Mouse (Mus musculus): ENCODE results near the gene Pkig. TPM values are rescaled to one million over a fixed set of nuclear protein-coding genes. Genes with fewer than 3 reads are reported as not detected.
A peak's percentile ranks its signal among the peaks of the same experiment; 100 is the strongest.
"Not testable (repeated sequence)": the region's sequence is repeated elsewhere in the genome, so short reads cannot be mapped to it uniquely, and the experiment has no call there.

The Pkig gene
- polyA plus RNA-seq, 1 experiment from 2014 or later, result 117 TPM

DNA sequence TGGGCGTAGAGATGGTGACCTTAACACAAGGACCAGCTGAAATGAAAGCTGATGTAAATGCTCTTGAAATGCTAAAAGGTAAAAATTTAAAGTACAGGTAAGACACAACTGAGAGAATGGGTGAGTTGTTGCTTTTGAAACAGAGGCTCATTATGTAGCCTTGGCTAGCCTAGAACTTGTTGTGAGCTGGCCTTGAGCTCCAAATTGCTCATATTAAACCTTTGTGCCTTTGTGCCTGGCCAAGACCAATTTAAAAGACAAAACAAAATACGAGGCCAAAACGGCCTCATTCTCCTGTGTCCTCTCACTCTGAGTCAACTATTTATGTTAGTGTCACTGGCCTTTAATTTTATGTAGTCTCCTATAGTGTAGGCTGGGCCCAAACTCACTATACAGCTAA is 28.7 kb downstream of the Pkig start:
- no peak overlapping the region for H3K27ac ChIP-seq
- no peaks in the 10 kb centered on the region for H3K9me3 ChIP-seq
- no peak overlapping the region for H3K4me2 ChIP-seq
- no peaks in the 10 kb centered on the region for H3K27me3 ChIP-seq (replicated peaks)
- no peak overlapping the region for H3K9ac ChIP-seq
- no peak for ATAC-seq (ENCODE audit: insufficient read depth, low FRiP score, low read depth)
- peaks cover 26% of the 10 kb centered on the region for H3K4me1 ChIP-seq
- no peaks in the 10 kb centered on the region for H3K36me3 ChIP-seq
- H3K4me3 ChIP-seq (replicated peaks), result no peak overlapping the region
- WGBS, result 67% methylated on average over 3 of the region's 3 CpGs

DNA sequence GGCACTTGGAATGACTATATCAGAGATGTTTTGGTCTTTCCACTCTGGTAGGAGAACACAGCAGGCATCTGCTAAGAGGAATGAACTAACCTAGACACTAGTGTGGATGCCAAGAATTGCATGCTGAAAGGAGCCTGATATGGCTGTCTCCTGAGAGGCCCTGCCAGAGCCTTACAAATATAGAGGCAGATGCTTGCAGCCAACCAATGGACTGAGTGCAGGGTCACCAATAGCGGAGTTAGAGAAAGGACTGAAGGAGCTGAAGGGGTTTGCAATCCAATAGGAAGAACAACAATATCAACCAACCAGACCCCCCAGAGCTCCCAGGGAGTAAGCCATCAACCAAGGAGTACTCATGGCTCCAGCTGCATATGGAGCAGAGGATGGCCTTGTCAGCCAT is 30.2 kb downstream of the Pkig start:
- not testable (repeated sequence) for H3K4me3 ChIP-seq (replicated peaks); H3K27ac ChIP-seq; ATAC-seq (ENCODE audit: insufficient read depth, low FRiP score, low read depth); H3K9ac ChIP-seq; H3K4me2 ChIP-seq; H3K27me3 ChIP-seq (replicated peaks); H3K36me3 ChIP-seq; H3K9me3 ChIP-seq
- H3K4me1 ChIP-seq, result peaks cover 33% of the 10 kb centered on the region
- 88% methylated on average over 1 of the region's 1 CpGs for WGBS

DNA sequence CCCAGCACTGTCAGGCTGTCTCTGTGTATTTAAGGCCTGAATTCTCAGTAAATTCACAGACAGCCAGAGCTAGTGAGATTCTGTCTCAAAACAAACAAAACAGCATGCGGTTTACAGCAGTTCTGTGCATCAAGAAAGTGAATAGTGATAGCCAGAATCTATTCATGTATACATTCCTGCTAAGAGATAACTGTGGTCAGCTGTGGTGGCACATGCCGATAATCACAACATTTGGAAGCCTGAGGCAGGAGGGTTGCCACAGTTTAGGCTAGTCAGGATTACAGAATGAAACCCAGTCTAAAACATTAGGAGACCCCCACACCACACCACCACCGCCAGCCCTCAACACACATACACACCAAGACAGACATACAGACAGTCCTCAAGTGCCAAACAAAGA is 31.6 kb downstream of the Pkig start:
- Histone ChIP-seq H3K27ac (no peak overlapping the region), H3K4me2 (no peak overlapping the region), H3K4me1 (peaks cover 30% of the 10 kb centered on the region), H3K36me3 (no peaks in the 10 kb centered on the region), H3K9me3 (no peaks in the 10 kb centered on the region), H3K4me3 (replicated peaks) (no peak overlapping the region), H3K9ac (no peak overlapping the region), H3K27me3 (replicated peaks) (no peaks in the 10 kb centered on the region)
- ATAC-seq (ENCODE audit: insufficient read depth, low FRiP score, low read depth), result no peak
- WGBS, result 70% methylated on average over 3 of the region's 3 CpGs

DNA sequence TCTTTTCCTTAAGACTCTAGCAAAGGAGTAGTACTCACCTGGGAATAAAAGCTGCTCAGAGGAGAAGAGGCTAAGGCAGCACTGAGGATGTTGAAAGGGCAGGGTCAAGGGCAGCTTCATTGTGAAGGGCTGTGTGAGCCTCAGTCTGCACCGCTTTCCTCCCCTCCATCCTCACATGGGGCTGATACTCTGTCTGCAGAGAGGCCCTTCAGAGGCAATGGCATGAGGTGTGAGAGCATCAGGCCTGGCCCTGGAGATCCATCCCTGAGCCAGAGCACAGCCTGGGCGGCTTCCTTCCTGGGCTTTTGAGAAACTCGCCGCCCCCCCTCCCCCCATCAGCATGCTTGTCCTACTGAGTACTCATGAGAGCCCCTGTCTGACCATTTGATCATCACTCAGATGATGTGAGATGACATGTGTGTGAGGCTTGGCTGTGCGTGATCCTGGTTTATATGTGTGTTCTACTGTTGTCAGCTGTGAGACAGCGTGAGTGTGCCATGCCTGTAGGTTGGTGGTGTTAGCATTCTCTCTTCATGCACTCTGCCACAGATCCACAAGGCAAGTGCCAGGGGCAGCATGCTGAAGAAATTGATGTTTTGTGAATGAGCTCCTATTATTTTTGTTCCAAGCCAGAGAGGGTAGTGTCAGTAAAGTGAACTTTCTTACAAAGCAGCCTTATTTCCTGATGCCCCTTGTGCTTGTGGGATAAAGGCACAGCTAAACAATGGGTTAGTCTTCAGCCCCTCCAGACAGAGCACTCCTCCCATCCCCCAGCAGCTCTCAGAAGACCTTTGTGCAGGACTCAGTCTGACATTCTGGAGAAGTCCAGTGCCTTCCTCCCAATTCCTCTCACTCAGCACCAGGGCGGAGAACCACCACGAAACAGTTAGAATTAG is 32.5 kb downstream of the Pkig start:
- 79% methylated on average over 8 of the region's 8 CpGs for WGBS
- H3K9ac ChIP-seq, result no peak overlapping the region
- peaks cover 22% of the 10 kb centered on the region for H3K4me1 ChIP-seq
- no peaks in the 10 kb centered on the region for H3K9me3 ChIP-seq
- H3K4me3 ChIP-seq (replicated peaks), result no peak overlapping the region
- no peaks in the 10 kb centered on the region for H3K27me3 ChIP-seq (replicated peaks)
- H3K27ac ChIP-seq, result no peak overlapping the region
- H3K36me3 ChIP-seq, result no peaks in the 10 kb centered on the region
- no peak overlapping the region for H3K4me2 ChIP-seq
- ATAC-seq (ENCODE audit: insufficient read depth, low FRiP score, low read depth), result no peak

DNA sequence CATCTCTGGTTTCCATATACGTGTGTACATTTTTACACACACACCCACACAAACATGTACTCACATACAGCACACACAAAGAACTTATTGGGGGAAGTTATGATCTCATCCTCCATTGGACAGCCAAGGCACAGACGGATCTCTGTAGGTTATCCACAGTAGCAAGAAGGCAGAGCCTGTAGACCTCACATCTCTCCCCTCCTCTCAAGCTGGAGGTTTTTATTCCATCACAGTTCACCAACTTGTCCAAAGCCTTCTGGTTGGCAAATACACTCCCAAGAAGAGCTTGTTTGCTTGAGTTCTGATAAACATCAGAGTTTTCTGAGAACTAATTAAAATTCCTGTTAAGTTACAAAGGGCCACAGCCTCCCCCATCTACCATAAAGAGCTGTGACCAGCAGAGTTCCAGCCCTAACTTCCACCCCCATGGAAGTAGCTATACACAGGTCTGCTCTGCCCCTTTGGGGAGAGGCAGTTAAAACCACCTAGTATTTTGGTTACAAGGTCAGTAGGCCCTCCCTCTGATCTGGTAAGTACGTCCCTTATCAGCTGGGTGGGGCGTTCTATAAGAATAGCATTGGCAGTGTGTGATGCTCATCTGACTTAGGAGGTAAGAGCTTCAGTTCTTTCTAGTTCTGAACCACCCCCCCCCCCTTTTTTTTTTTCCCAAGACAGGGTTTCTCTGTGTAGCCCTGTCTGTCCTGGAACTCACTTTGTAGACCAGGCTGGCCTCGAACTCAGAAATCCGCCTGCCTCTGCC is 33.8 kb downstream of the Pkig start:
- Histone ChIP-seq H3K9ac (no peak overlapping the region), H3K4me1 (0 out of 2 replicates have a peak, but pooled peaks cover 16% of the 10 kb centered on the region), H3K4me2 (no peak overlapping the region), H3K36me3 (no peaks in the 10 kb centered on the region), H3K9me3 (no peaks in the 10 kb centered on the region), H3K27me3 (replicated peaks) (no peaks in the 10 kb centered on the region), H3K4me3 (replicated peaks) (no peak overlapping the region), H3K27ac (no peak overlapping the region)
- 71% methylated on average over 6 of the region's 6 CpGs for WGBS
- ATAC-seq (ENCODE audit: insufficient read depth, low FRiP score, low read depth), result no peak

DNA sequence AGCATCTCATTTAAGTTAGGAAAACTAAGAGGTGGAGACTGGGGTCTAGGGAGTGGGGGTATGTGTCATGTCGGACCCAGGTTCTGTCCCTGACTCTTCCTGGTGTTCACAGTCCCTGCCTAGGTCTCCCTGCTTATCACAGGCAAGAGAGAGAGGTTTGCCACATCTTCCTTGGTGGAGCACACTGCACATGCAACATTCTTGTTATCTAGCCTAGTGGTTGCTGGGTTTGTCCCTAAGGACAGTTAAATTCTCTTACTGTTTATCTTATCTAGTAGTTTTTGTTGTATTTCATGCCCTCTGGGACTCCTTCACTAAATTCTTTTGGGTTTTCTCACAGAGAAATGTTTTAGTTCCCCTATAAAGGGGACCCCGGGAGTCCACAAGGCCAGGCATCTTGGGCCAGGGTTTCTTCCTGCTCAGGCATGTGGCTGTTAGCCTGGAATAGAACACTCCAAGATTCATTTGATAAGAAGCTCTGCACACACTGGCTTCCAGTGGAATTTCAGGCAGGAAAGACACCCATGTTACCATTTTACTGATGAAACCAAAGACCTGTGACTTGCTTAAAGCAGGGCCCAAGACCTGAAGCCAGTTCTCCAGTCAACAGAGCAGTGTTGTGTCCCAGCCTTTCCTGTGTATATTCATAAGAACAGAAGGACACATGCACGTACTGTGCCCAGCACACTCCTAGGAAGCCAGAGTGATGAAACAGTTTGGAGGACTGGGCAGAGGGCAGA is 34.9 kb downstream of the Pkig start:
- Histone ChIP-seq H3K9ac (no peak overlapping the region), H3K4me3 (replicated peaks) (no peak overlapping the region), H3K27ac (peak overlapping the region; percentile 73), H3K4me2 (no peak overlapping the region), H3K36me3 (no peaks in the 10 kb centered on the region), H3K4me1 (0 out of 2 replicates have a peak, but pooled peaks cover 23% of the 10 kb centered on the region), H3K27me3 (replicated peaks) (no peaks in the 10 kb centered on the region), H3K9me3 (no peaks in the 10 kb centered on the region)
- 65% methylated on average over 3 of the region's 3 CpGs for WGBS
- peak; percentile 46; the same call in 1 of the 2 replicates for ATAC-seq (ENCODE audit: insufficient read depth, low FRiP score, low read depth)

DNA sequence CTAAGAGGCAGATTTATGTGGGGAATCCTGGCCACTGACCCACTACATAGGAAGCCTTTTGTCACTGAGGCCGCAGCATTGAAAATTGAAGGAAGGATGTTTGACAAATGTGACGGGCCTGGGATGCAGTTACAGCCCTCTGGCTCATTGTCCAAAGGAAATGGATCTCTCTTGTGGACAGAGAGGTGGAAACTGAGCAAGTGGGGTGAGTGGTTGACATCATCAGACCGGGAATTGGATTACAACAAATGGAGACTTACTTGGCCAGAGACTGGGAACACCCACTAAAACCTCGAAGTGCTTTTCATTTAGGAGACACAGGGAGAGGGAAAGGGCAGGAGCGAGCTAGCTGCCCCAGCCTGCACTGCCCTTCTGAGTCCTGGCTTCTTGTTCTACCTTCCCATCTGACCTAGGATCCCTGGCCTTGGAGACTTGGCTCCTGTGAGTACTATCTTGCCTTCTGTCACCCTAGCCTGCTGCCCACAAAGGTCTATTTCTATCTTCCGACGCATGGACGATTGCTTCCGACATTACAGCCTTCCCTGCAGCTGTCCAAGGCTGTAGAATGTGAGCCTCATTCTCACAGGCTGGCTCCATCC is 35.6 kb downstream of the Pkig start:
- Histone ChIP-seq H3K4me3 (replicated peaks) (no peak overlapping the region), H3K4me1 (0 out of 2 replicates have a peak, but pooled peaks cover 30% of the 10 kb centered on the region), H3K27ac (peak overlapping the region; percentile 73), H3K9ac (no peak overlapping the region), H3K4me2 (peak overlapping the region; percentile 9; the same call in 1 of the 2 replicates), H3K36me3 (no peaks in the 10 kb centered on the region), H3K9me3 (no peaks in the 10 kb centered on the region), H3K27me3 (replicated peaks) (no peaks in the 10 kb centered on the region)
- 58% methylated on average over 9 of the region's 9 CpGs for WGBS
- no peak for ATAC-seq (ENCODE audit: insufficient read depth, low FRiP score, low read depth)

DNA sequence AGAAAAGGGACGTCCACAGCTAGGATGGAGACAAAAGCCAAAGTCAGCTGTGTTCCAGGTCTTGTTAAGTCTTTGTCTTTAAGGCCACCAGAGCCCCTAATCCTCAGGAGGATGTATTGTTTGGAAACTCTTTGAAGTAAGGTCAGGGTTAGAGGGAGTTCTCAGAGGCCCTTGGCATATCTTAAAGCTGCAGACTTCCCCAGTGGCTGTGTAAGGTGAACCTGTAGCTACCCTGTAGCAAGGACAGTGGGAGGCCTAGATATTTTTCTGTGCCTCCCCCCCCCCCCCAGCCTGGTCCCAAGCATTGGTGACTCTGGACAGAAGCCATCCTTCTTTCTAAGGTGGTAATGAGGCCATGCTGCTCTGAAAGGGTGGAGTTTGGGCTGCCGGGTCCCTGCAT is 38.6 kb downstream of the Pkig start:
- H3K4me1 ChIP-seq, result 0 out of 2 replicates have a peak, but pooled peaks cover 25% of the 10 kb centered on the region
- no peak overlapping the region for H3K4me3 ChIP-seq (replicated peaks)
- no peaks in the 10 kb centered on the region for H3K27me3 ChIP-seq (replicated peaks)
- ATAC-seq (ENCODE audit: insufficient read depth, low FRiP score, low read depth), result no peak
- peak overlapping the region; percentile 32; the same call in 1 of the 2 replicates for H3K27ac ChIP-seq
- no peak overlapping the region for H3K9ac ChIP-seq
- no peaks in the 10 kb centered on the region for H3K9me3 ChIP-seq
- H3K36me3 ChIP-seq, result no peaks in the 10 kb centered on the region
- no peak overlapping the region for H3K4me2 ChIP-seq
- whole genome bisulfite sequencing, result 46% methylated on average over 2 of the region's 2 CpGs

DNA sequence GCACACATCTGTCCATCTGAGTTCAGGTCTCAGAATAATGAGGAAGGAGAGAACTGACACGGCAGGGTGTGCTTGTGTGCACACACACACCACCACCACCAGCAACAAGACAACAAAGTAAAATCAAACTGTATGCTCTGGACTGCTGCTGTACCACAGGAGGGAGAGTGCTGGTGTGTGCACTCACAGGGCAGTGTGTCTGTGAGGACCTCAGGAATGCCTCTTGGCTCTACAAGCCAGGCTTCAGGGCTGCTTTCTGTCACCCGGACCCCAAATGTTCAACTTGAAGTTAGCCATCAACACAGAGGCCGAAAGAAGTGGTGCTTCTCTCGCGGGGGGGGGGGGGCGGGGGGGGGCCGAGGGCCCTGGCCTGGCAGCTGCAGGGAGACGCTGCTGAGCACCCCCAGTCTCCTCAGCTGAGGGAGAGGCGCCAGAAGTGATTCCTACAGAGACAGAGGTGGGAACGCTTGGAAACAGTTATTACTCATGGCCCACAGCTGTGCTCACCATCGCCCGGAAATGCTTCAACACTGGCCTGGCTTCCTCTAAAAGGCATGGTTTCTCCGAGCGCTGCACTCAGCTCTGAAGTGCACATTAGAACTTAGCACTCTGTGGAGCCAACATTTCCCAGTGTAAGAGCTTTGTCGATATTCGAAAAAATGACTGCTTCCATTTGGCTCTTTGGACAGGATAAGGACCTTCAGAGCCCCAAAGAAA is 39.7 kb downstream of the Pkig start:
- Histone ChIP-seq H3K4me3 (replicated peaks) (no peak overlapping the region), H3K27me3 (replicated peaks) (no peaks in the 10 kb centered on the region), H3K36me3 (no peaks in the 10 kb centered on the region), H3K9ac (no peak overlapping the region), H3K27ac (peak overlapping the region; percentile 63), H3K4me1 (0 out of 2 replicates have a peak, but pooled peaks cover 23% of the 10 kb centered on the region), H3K4me2 (no peak overlapping the region), H3K9me3 (no peaks in the 10 kb centered on the region)
- 32% methylated on average over 15 of the region's 16 CpGs for WGBS
- peak; percentile 70; the same call in 1 of the 2 replicates for ATAC-seq (ENCODE audit: insufficient read depth, low FRiP score, low read depth)

DNA sequence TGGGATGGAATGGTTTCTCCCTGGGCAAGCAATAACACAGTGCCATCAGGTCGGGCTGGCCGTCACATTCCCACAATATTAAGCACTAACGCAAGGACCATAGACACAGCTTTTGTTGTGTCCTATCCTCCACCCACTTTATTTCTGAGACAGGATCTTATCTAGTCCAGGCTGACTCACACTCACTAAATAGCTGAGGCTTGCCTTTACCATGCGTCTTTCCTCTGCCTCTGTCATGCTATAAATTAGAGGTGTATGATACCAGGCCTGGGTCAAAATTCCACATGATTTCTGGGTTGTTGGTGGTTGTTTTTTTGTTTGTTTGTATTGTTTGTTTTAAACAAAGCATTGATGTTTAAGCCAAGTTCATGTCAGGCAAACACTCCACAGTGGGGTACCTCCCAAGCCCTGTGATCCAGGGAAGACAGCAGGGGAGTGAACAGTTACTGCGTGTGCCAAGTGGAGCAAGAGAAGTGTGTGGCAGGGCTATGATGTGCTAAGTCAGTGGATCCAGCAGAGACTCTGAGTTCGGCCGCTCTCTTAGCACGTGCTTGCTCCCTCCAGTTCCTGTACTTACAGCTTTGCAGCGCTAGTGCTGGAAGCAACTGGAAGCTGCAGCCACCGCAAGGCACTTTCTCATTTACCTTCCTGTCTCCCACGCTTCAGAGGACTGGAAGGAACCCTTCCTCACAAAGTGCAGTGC is 41.0 kb downstream of the Pkig start:
- Histone ChIP-seq H3K4me1 (0 out of 2 replicates have a peak, but pooled peaks cover 20% of the 10 kb centered on the region), H3K9me3 (no peaks in the 10 kb centered on the region), H3K4me2 (no peak overlapping the region), H3K27ac (peak overlapping the region; percentile 63; the same call in 1 of the 2 replicates), H3K36me3 (no peaks in the 10 kb centered on the region), H3K4me3 (replicated peaks) (no peak overlapping the region), H3K9ac (no peak overlapping the region), H3K27me3 (replicated peaks) (no peaks in the 10 kb centered on the region)
- no peak for ATAC-seq (ENCODE audit: insufficient read depth, low FRiP score, low read depth)
- WGBS, result 80% methylated on average over 11 of the region's 11 CpGs
